In genomic region chrX:101720401-101720800, GRCm38 (mm10) we compare ENCODE assay signal across 17 mouse cellular contexts. TPM values are rescaled to one million over a fixed set of nuclear protein-coding genes. Genes with fewer than 3 reads are reported as not detected.
DNase-seq lines count a peak whose midpoint lies in the region.
"Had no signal": no experiment of that assay in that cellular context is flagged by ENCODE, and none has a peak within 500 bp of the region (broad histone marks: within the 10 kb centered on the region; RNA-seq: fewer than 3 reads in every experiment).

No protein-coding gene starts in this region.

- peak; percentile 11 for DNase-seq in heart, adult 11 months
- DNase-seq in heart, adult 18-20 months, result no peak
- DNase-seq in R1 (ENCODE audit: low read depth, low spot score), result peak; percentile 77
- DNase-seq in fibroblast of lung, adult 2 months (ENCODE audit: low read depth), result peak; percentile 29
- DNase-seq in right cerebral cortex, adult 18-20 months, result no peak
- no peak for DNase-seq in gastrocnemius, postnatal 4 days (ENCODE audit: low spot score in 2 of 2)
- DNase-seq: adrenal gland, adult 8-10 months; adrenal gland, postnatal 14 days; adrenal gland, postnatal 36 days; B cell, adult 2 months; cerebellum, adult 11-12 months; cerebellum, adult 2 months; cerebellum, adult 9-10 months; cerebellum, postnatal 10 days; cerebellum, postnatal 25 days had no signal

RNA-seq across cellular contexts. Expression of gene Cxcr3, which starts 13.7 kb away (rescaled TPM):
- total RNA-seq in heart, adult 18-20 months (2021), result under 1 TPM; 0.20 to 0.54 TPM
- under 1 TPM; 0.54 to 0.61 TPM for total RNA-seq in gastrocnemius, postnatal 4 days (2021)
- total RNA-seq: CH12.LX, G1E had no signal

Comparison
In these comparisons a context has a peak if more than half of its experiments do, and no peak if none do; other contexts are left out.
1. DNase-seq: peak in heart, adult 11 months (single experiment), R1 (single experiment) and fibroblast of lung, adult 2 months (single experiment); none in heart, adult 18-20 months (0 of 2), right cerebral cortex, adult 18-20 months (single experiment) and gastrocnemius, postnatal 4 days (0 of 2).